Mouse (Mus musculus): Measurements from ENCODE around the gene Pld5.
"Not testable (repeated sequence)": the region's sequence is repeated elsewhere in the genome, so short reads cannot be mapped to it uniquely, and the experiment has no call there.

The Pld5 gene

GRCm38 (mm10) chr1:176039923-176040322, 235.2 kb downstream of the Pld5 start:
- DNase-seq (ENCODE audit: low spot score) = no peak

- DNase-seq (ENCODE audit: low spot score) = no peak
These were observed 239.1 kb downstream of the Pld5 start for GRCm38 (mm10) chr1:176036028-176036427.

DNA sequence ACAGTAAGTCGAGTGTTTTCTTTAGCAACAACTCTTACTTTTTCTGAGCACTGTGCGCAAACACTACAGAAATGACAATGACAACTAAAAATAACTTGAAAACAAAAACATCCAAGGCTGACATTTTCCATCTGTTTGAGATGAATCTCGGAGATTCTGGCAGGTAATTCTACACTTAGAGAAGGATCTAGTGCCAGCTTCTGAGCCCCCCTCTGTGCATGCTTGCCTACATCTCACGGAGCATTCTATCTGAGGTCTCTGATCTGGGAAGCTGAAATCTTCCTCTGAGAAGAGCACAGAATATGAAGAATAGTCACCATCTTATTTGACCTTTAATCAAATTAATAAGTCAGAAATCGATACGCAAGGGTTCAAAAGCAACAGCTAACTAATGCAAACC, 240.4 kb downstream of the Pld5 start:
- no peak for DNase-seq (ENCODE audit: low spot score)

GRCm38 (mm10) chr1:176033698-176034097, 241.4 kb downstream of the Pld5 start:
- DNase-seq (ENCODE audit: low spot score) = no peak

GRCm38 (mm10) chr1:176029063-176029462, 246.0 kb downstream of the Pld5 start:
- no peak for DNase-seq (ENCODE audit: low spot score)

DNA sequence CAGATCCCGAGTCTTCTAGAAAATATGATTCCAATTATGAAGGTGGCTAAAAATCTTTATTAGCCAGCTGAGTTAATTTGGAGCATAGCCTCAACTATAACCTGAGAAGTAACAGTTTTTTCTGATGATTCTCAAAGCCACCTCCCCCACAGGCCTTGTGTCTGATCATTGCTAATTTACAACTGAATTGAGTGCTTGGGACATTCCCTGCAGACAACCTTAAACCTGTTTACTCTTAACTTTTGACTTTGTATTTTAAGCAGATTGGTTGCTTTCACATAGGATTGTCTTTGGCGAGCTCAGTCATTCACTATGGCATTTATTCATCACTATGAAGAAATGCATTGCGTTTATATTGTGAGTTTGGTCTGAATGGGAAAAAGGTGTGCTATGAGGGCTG, 246.7 kb downstream of the Pld5 start:
- no peak for DNase-seq (ENCODE audit: low spot score)

DNA sequence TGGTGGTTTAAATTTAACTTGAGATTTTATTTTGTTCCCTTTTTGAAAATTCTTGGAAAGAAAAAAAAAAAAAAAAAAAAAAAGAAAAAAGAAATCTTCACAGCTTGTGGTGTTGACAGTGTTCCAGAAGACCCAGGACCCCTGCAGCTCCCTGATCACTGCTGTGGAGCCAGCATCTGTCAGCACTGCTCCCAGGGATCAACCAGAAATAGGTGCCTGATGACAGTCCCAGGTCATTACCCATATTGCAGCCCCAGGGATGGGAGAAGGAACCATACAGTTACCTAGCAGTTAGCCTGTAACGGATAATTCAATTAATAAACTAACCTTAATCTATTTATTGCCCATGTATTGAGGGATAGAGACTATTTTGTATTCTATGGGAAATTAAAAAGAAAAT, 250.6 kb downstream of the Pld5 start:
- no peak for DNase-seq (ENCODE audit: low spot score)

- DNase-seq (ENCODE audit: low spot score) = no peak
These were observed 256.6 kb downstream of the Pld5 start for GRCm38 (mm10) chr1:176018523-176018922.

- no peak for DNase-seq (ENCODE audit: low spot score)
These were observed 259.0 kb downstream of the Pld5 start for GRCm38 (mm10) chr1:176016076-176016475.

- no peak for DNase-seq (ENCODE audit: low spot score)
These were observed 261.4 kb downstream of the Pld5 start for GRCm38 (mm10) chr1:176013497-176014268.

GRCm38 (mm10) chr1:176011535-176011934, 263.6 kb downstream of the Pld5 start:
- DNase-seq (ENCODE audit: low spot score) = no peak

DNA sequence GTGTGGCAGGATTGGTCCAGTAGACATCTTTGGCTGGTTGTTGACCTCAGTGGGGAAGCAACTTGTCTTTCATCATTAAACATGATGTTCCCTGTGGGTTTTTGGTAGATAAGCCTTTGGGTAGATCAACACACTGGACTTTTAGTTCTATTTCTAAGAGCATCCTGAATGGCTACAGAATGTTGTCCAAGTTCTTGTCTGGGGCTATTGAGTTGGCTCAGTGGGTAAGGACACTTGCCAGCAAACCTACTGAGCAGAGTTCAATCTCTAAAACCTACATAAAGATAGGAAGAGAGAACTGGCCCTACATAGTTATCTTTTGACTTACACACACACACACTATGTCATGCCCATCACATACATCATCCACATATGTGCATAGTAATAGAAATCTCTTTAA, 264.0 kb downstream of the Pld5 start:
- no peak for DNase-seq (ENCODE audit: low spot score)

DNA sequence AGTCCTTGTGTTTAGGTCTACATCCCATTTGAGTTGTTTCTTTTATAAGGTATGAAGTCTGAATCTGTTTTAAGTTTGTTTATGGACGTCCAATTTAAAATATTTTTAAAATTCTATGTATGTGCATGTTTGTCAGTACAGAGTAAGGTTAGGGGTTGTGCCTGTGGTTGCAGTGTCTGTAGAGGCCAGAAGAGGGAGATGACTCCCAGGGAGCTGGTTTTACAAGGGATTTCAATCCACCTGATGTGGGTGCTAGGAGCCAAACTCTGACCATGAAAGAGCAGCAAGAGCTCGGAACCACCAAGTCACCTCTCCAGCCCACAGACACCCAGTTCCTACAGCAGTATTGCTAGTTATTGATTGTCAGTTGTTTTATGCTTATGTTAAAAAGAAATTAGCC, 266.7 kb downstream of the Pld5 start:
- no peak for DNase-seq (ENCODE audit: low spot score)

GRCm38 (mm10) chr1:176000599-176000998, 274.5 kb downstream of the Pld5 start:
- DNase-seq (ENCODE audit: low spot score) = no peak

- no peak for DNase-seq (ENCODE audit: low spot score)
These were observed 277.9 kb downstream of the Pld5 start for GRCm38 (mm10) chr1:175997076-175997651.

- DNase-seq (ENCODE audit: low spot score) = no peak
These were observed 286.2 kb downstream of the Pld5 start for GRCm38 (mm10) chr1:175988912-175989311.

- DNase-seq (ENCODE audit: low spot score) = no peak
These were observed 286.7 kb downstream of the Pld5 start for GRCm38 (mm10) chr1:175988448-175988847.

DNA sequence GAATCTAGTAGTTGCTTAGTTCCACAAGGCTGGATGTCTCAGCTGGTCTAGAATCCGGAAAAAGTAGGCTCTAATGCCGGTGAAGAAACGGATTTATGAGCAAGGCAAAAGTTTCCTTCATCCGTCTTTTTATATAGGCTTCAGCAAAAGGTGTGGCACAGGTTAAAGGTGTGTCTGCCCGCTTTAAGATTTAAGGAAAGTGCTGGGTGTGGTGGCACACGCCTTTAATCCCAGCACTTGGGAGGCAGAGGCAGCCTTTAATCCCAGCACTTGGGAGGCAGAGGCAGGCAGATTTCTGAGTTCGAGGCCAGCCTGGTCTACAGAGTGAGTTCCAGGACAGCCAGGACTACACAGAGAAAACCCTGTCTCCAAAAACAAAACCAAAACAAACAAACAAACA, 296.1 kb downstream of the Pld5 start, which contains the start of gene Rbm8a2:
Gene Rbm8a2, minus strand, starts transcription at position 101 of the 400 bp plus-strand sequence.
- not testable (repeated sequence) for DNase-seq (ENCODE audit: low spot score)

DNA sequence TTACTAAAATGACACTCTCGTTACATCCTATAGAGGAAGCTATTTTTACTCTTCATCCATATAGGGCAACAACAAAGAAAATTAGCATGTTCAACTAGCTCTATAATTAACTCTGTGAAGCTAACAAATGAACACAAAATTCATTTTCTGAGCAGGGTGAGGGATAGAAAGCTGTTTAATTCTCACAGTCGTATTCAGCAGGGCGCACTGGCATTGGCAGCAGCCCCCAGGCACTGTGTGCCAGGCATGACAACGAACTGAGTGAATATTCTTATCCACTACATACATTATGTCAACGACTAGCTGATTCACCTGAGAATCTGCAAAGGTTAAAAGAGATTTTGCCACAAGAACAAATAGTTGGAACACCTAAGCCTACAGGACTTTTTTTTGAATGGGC, 304.4 kb downstream of the Pld5 start:
- DNase-seq (ENCODE audit: low spot score) = no peak

DNA sequence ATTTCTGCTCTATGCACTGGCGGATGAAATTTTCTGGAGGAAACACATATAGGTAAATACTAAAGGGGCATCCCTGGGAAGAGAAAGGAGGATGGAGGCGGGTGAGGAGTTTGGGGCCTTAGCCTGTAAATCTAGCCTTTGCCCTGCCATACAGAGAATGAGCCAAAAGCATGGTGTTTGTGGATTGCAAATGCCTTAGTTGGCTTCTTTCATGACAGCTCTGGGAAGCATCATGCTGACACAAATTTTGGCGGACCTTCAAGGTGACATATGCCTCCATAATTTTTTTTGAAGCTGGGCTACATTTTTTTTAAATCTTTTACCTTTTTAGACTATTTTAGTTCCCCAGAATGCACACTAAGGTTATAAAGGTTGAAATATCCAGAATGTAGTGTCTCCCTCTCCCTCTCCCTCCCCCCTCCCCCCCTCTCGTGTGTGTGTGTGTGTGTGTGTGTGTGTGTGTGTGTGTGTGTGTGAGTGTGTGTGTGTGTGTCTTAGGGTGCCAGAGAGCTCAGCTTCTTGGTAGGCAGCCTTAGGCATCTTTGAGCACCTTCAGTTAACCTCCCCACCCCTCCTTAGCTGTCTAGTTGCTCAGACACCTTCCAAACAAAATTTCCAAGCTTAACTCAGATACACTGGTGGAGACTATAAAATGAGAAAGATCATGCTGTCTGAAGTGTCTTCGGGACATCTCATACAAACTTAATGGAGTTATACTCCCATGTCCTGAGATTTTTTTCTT, 307.9 kb downstream of the Pld5 start:
- no peak for DNase-seq (ENCODE audit: low spot score)

DNA sequence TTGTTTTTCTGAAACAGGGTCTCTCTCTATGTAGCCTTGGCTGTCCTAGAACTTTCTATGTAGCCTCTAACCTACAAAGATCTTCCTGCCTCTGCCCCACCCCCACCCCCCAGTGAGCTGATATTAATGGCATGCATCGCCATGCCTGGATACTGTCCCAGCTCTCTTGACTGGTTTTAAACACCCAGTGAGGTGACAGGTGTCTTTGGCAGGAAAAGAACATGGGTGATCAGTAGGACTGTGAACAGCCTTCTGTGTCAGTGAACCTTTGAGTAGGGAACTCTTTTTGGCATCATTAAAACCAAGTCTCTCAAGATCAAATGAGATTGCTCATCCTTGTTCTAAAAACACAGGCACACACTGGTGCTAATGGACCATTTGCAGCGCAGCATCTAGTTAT, 313.3 kb downstream of the Pld5 start:
- no peak for DNase-seq (ENCODE audit: low spot score)

DNA sequence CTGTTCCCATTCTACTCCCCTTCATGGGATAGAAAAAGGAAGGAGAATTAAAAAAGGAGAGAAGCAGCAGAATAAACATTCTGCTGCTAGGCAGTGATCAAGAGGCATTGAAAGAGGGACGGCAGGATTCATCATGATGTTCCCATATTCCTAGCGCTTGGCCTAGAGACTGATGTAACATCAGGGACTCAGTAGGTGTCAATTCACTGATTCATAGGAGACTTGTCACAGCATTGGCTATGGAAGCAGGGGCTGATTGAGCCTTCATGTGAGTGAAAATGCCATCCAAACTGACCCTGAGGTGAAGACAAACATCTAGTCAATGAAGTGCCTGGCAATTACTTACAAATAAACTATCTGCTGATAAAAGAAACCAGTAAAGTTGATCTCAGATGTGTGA, 324.3 kb downstream of the Pld5 start:
- no peak for DNase-seq (ENCODE audit: low spot score)

- no peak for DNase-seq (ENCODE audit: low spot score)
These were observed 324.7 kb downstream of the Pld5 start for GRCm38 (mm10) chr1:175950421-175950820.

Measured in left cerebral cortex, adult 11 months (tissue).